Mouse (Mus musculus): Measurements from ENCODE around the gene Krt23. TPM values are rescaled to one million over a fixed set of nuclear protein-coding genes. Genes with fewer than 3 reads are reported as not detected.

Gene Krt23
- polyA plus RNA-seq, 1 experiment from 2014 or later = 18.3 TPM

DNA sequence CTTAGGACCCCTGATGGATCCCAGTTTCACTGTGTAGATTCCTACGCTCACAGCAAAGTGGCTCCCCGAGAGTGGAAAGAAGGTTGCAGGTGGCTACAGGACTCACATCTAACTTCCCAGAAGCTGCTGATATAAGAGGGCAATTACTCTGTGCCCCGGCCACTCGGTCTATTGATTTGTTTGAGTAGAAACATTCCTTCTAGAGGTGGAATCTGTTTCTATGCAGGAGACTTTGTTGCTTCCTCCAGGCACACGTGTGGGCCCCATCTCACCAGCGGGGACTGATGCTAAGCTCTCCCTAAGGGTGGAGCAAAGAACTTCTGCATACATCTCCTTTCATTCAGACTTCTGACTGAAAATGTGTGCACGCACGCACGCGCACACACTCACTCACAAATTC is 53.5 kb downstream of the Krt23 start:
- no peak overlapping the region for H3K4me2 ChIP-seq (replicated peaks; ENCODE audit: low read depth, low read length)
- H3K27ac ChIP-seq (ENCODE audit: low read length) = peak overlapping the region; percentile 15; the same call in 1 of the 2 replicates
- H3K27me3 ChIP-seq (ENCODE audit: control insufficient read depth, insufficient read depth, low read length) = no peaks in the 10 kb centered on the region
- H3K4me1 ChIP-seq (ENCODE audit: control insufficient read depth, insufficient read depth, low read length) = 0 out of 2 replicates have a peak, but pooled peaks cover 4% of the 10 kb centered on the region
- no peak for ATAC-seq (ENCODE audit: insufficient number of reproducible peaks, insufficient read depth, low FRiP score, low read depth)
- H3K9ac ChIP-seq (replicated peaks; ENCODE audit: low read depth, low read length) = no peak overlapping the region
- H3K36me3 ChIP-seq (ENCODE audit: control insufficient read depth, insufficient read depth, low read length) = no peaks in the 10 kb centered on the region
- no peak overlapping the region for H3K4me3 ChIP-seq (ENCODE audit: low read depth, low read length)
- WGBS = 43% methylated on average over 10 of the region's 10 CpGs
- H3K9me3 ChIP-seq (ENCODE audit: control insufficient read depth, low read depth, low read length) = no peaks in the 10 kb centered on the region

DNA sequence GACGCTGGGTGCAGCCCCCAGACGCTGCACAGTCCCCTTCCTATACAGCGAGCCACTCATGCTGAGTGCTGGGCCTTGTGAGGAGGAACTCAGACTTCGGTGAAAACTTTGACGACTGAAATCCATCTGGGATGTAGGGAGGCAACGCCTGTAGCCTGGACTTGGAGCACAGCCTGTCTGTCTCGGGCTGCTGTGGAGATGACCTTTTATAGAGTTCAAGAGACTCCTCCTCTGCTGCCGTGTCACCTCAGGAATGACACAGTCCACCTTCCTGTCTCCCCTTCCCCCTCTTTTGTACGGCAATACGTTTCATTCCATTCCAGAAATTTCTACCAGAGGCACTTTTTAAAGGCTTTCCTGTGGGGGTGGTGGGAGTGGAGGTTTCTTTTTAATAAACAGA is 55.0 kb downstream of the Krt23 start, which contains the start of gene Krt20:
Gene Krt20 (minus strand): TSS at position 179 of the 400 bp plus-strand sequence.
- ATAC-seq (ENCODE audit: insufficient number of reproducible peaks, insufficient read depth, low FRiP score, low read depth) = no peak
- Histone ChIP-seq H3K9ac (replicated peaks; ENCODE audit: low read depth, low read length) (no peak within 1 kb of the TSS), H3K27me3 (ENCODE audit: control insufficient read depth, insufficient read depth, low read length) (no peaks in the 10 kb centered on the region), H3K4me2 (replicated peaks; ENCODE audit: low read depth, low read length) (no peak within 1 kb of the TSS), H3K9me3 (ENCODE audit: control insufficient read depth, low read depth, low read length) (no peaks in the 10 kb centered on the region), H3K27ac (ENCODE audit: low read length) (no peak within 1 kb of the TSS), H3K36me3 (ENCODE audit: control insufficient read depth, insufficient read depth, low read length) (no peaks in the 10 kb centered on the region), H3K4me3 (ENCODE audit: low read depth, low read length) (no peak within 1 kb of the TSS), H3K4me1 (ENCODE audit: control insufficient read depth, insufficient read depth, low read length) (0 out of 2 replicates have a peak, but pooled peaks cover 4% of the 10 kb centered on the region)
- 17% methylated on average over 10 of the region's 10 CpGs for WGBS

GRCm38 (mm10) chr11:99436625-99437024 is 56.3 kb downstream of the Krt23 start:
- H3K36me3 ChIP-seq (ENCODE audit: control insufficient read depth, insufficient read depth, low read length) = no peaks in the 10 kb centered on the region
- H3K4me2 ChIP-seq (replicated peaks; ENCODE audit: low read depth, low read length) = no peak overlapping the region
- H3K9me3 ChIP-seq (ENCODE audit: control insufficient read depth, low read depth, low read length) = no peaks in the 10 kb centered on the region
- H3K27me3 ChIP-seq (ENCODE audit: control insufficient read depth, insufficient read depth, low read length) = no peaks in the 10 kb centered on the region
- H3K4me1 ChIP-seq (ENCODE audit: control insufficient read depth, insufficient read depth, low read length) = 0 out of 2 replicates have a peak, but pooled peaks cover 4% of the 10 kb centered on the region
- no peak overlapping the region for H3K9ac ChIP-seq (replicated peaks; ENCODE audit: low read depth, low read length)
- no peak for ATAC-seq (ENCODE audit: insufficient number of reproducible peaks, insufficient read depth, low FRiP score, low read depth)
- no peak overlapping the region for H3K4me3 ChIP-seq (ENCODE audit: low read depth, low read length)
- H3K27ac ChIP-seq (ENCODE audit: low read length) = no peak overlapping the region
- 62% methylated on average over 4 of the region's 4 CpGs for WGBS

GRCm38 (mm10) chr11:99430670-99431069 is 62.3 kb downstream of the Krt23 start:
- Histone ChIP-seq H3K9ac (replicated peaks; ENCODE audit: low read depth, low read length) (no peak overlapping the region), H3K36me3 (ENCODE audit: control insufficient read depth, insufficient read depth, low read length) (no peaks in the 10 kb centered on the region), H3K4me2 (replicated peaks; ENCODE audit: low read depth, low read length) (no peak overlapping the region), H3K9me3 (ENCODE audit: control insufficient read depth, low read depth, low read length) (no peaks in the 10 kb centered on the region), H3K4me1 (ENCODE audit: control insufficient read depth, insufficient read depth, low read length) (no peaks in the 10 kb centered on the region), H3K27me3 (ENCODE audit: control insufficient read depth, insufficient read depth, low read length) (no peaks in the 10 kb centered on the region), H3K4me3 (ENCODE audit: low read depth, low read length) (no peak overlapping the region), H3K27ac (ENCODE audit: low read length) (no peak overlapping the region)
- WGBS = 52% methylated on average over 12 of the region's 12 CpGs
- no peak for ATAC-seq (ENCODE audit: insufficient number of reproducible peaks, insufficient read depth, low FRiP score, low read depth)

Other genes with a start within 250 kb of the Krt23 start
- 0.18 and 0.68 TPM in 2 replicates for gene Krt222, start 249.1 kb downstream of the Krt23 start, polyA plus RNA-seq (2014; fragmentation: Nextera tagmentation; extraction: Ambion mirVana)
- 0.13 TPM in 1 of 2 replicates, not detected in the other for gene Krt24, start 207.9 kb downstream of the Krt23 start, polyA plus RNA-seq (2014; fragmentation: Nextera tagmentation; extraction: Ambion mirVana)
- not detected in 2 replicates for gene Krt25, start 170.2 kb downstream of the Krt23 start, polyA plus RNA-seq (2014; fragmentation: Nextera tagmentation; extraction: Ambion mirVana)
- not detected in 2 replicates for gene Krt26, start 155.2 kb downstream of the Krt23 start, polyA plus RNA-seq (2014; fragmentation: Nextera tagmentation; extraction: Ambion mirVana)
- not detected in 2 replicates for gene Krt27, start 142.0 kb downstream of the Krt23 start, polyA plus RNA-seq (2014; fragmentation: Nextera tagmentation; extraction: Ambion mirVana)
- gene Krt28, start 118.2 kb downstream of the Krt23 start, polyA plus RNA-seq (2014; fragmentation: Nextera tagmentation; extraction: Ambion mirVana) = 0.21 TPM in 1 of 2 replicates, not detected in the other
- gene Krt10, start 103.8 kb downstream of the Krt23 start, polyA plus RNA-seq (2014; fragmentation: Nextera tagmentation; extraction: Ambion mirVana) = 31.7 and 37.0 TPM in 2 replicates
- gene Krt12, start 70.9 kb downstream of the Krt23 start, polyA plus RNA-seq (2014; fragmentation: Nextera tagmentation; extraction: Ambion mirVana) = not detected in 2 replicates
- gene Krt20, start 55.0 kb downstream of the Krt23 start, polyA plus RNA-seq (2014; fragmentation: Nextera tagmentation; extraction: Ambion mirVana) = 3.0 and 3.9 TPM in 2 replicates
- not detected in 2 replicates for gene Krt39, start 28.2 kb upstream of the Krt23 start, polyA plus RNA-seq (2014; fragmentation: Nextera tagmentation; extraction: Ambion mirVana)
- not detected in 2 replicates for gene Krt40, start 50.0 kb upstream of the Krt23 start, polyA plus RNA-seq (2014; fragmentation: Nextera tagmentation; extraction: Ambion mirVana)
- gene Krtap3-3, start 57.7 kb upstream of the Krt23 start, polyA plus RNA-seq (2014; fragmentation: Nextera tagmentation; extraction: Ambion mirVana) = not detected in 2 replicates
- not detected in 2 replicates for gene Krtap3-2, start 63.7 kb upstream of the Krt23 start, polyA plus RNA-seq (2014; fragmentation: Nextera tagmentation; extraction: Ambion mirVana)
- gene Gm11939, start 66.3 kb upstream of the Krt23 start, polyA plus RNA-seq (2014; fragmentation: Nextera tagmentation; extraction: Ambion mirVana) = not detected in 2 replicates
- not detected in 2 replicates for gene Krtap3-1, start 73.5 kb upstream of the Krt23 start, polyA plus RNA-seq (2014; fragmentation: Nextera tagmentation; extraction: Ambion mirVana)
- gene Krtap1-5, start 87.9 kb upstream of the Krt23 start, polyA plus RNA-seq (2014; fragmentation: Nextera tagmentation; extraction: Ambion mirVana) = not detected in 2 replicates
- gene Krtap1-4, start 90.5 kb upstream of the Krt23 start, polyA plus RNA-seq (2014; fragmentation: Nextera tagmentation; extraction: Ambion mirVana) = not detected in 2 replicates
- not detected in 2 replicates for gene Krtap1-3, start 98.2 kb upstream of the Krt23 start, polyA plus RNA-seq (2014; fragmentation: Nextera tagmentation; extraction: Ambion mirVana)
- gene Krtap9-3, start 105.0 kb upstream of the Krt23 start, polyA plus RNA-seq (2014; fragmentation: Nextera tagmentation; extraction: Ambion mirVana) = not detected in 2 replicates
- not detected in 2 replicates for gene Gm11938, start 110.2 kb upstream of the Krt23 start, polyA plus RNA-seq (2014; fragmentation: Nextera tagmentation; extraction: Ambion mirVana)
- gene Gm11937, start 117.1 kb upstream of the Krt23 start, polyA plus RNA-seq (2014; fragmentation: Nextera tagmentation; extraction: Ambion mirVana) = not detected in 2 replicates
- gene Krtap2-4, start 121.7 kb upstream of the Krt23 start, polyA plus RNA-seq (2014; fragmentation: Nextera tagmentation; extraction: Ambion mirVana) = not detected in 2 replicates
- not detected in 2 replicates for gene Gm11562, start 127.3 kb upstream of the Krt23 start, polyA plus RNA-seq (2014; fragmentation: Nextera tagmentation; extraction: Ambion mirVana)
- gene Krtap4-1, start 135.1 kb upstream of the Krt23 start, polyA plus RNA-seq (2014; fragmentation: Nextera tagmentation; extraction: Ambion mirVana) = not detected in 2 replicates
- gene Krtap4-2, start 141.9 kb upstream of the Krt23 start, polyA plus RNA-seq (2014; fragmentation: Nextera tagmentation; extraction: Ambion mirVana) = not detected in 2 replicates
- not detected in 2 replicates for gene Krtap4-7, start 151.0 kb upstream of the Krt23 start, polyA plus RNA-seq (2014; fragmentation: Nextera tagmentation; extraction: Ambion mirVana)
- not detected in 2 replicates for gene Gm11555, start 157.1 kb upstream of the Krt23 start, polyA plus RNA-seq (2014; fragmentation: Nextera tagmentation; extraction: Ambion mirVana)
- gene Gm11563, start 165.8 kb upstream of the Krt23 start, polyA plus RNA-seq (2014; fragmentation: Nextera tagmentation; extraction: Ambion mirVana) = not detected in 2 replicates
- not detected in 2 replicates for gene Krtap4-6, start 172.8 kb upstream of the Krt23 start, polyA plus RNA-seq (2014; fragmentation: Nextera tagmentation; extraction: Ambion mirVana)
- gene Gm14190, start 197.6 kb upstream of the Krt23 start, polyA plus RNA-seq (2014; fragmentation: Nextera tagmentation; extraction: Ambion mirVana) = not detected in 2 replicates
- gene Gm14180, start 241.2 kb upstream of the Krt23 start, polyA plus RNA-seq (2014; fragmentation: Nextera tagmentation; extraction: Ambion mirVana) = not detected in 2 replicates

All from stomach, embryonic 14.5 days (tissue).